Mouse (Mus musculus): ENCODE measurements around the gene Olfr1087.
"Not testable (repeated sequence)": the region's sequence is repeated elsewhere in the genome, so short reads cannot be mapped to it uniquely, and the experiment has no call there.

Gene Olfr1087

DNA sequence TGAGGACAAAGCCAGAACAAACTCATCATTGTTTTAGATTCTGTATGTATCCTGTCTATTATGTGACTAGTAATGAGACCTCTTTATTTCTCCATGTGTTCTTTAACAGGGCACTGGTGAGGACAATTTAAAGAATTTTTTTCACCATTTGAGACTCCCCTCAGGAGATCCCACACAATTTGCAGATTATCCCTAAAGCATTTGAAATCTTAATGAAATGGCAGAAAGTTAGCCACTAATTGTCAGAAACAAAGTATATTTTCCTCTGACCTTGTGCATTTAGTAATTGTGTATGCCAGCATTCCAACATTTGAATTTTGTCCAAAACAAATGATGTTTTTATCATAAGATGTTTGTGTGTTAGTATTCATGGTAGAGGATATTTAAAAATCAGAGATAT, at the start of gene Olfr1087:
Gene Olfr1087 (minus strand): TSS at position 101 of the 400 bp plus-strand sequence.
- DNase-seq (ENCODE audit: low spot score) = no peak

DNA sequence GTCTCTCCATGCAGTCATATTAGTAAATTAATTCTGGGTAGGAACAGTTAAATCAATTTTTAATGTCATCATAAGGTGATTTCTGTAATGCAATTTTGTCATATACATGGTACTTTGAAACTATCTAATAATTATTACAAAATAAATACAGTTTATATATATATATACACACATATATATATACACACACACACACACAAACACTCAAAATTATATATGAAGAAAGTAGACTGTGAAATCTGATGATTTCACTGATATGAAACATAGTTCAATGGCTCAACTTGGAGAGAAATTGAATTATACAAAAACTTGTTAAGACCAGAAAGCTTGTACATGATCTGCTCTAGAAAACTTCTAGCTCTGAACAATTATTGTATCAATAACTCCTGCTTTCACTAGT, 35.4 kb upstream of the Olfr1087 start, which contains the start of gene Olfr1089:
Gene Olfr1089 (minus strand): TSS at position 101 of the 400 bp plus-strand sequence.
- DNase-seq (ENCODE audit: low spot score) = no peak

DNA sequence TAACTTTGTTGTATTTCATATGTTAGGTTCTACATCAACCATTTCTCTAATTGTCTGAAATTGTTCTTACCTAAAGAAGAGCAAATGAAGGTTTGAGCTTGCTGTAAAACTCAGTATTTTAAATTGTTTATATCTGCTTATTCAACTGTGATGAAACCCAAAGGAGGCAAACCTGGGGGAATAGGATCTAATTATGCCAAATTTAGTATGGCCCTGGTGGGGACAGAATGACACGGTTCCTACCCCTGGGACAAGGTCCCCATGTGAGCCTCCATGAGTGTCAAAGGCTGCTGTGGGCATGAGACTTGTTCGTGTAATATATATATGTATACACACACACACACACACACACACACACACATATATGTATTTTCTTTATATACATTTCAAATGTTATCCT, 18.2 kb downstream of the Olfr1087 start, which contains the start of gene Olfr1086:
Gene Olfr1086 (minus strand): TSS at position 101 of the 400 bp plus-strand sequence.
- DNase-seq (ENCODE audit: low spot score) = no peak

DNA sequence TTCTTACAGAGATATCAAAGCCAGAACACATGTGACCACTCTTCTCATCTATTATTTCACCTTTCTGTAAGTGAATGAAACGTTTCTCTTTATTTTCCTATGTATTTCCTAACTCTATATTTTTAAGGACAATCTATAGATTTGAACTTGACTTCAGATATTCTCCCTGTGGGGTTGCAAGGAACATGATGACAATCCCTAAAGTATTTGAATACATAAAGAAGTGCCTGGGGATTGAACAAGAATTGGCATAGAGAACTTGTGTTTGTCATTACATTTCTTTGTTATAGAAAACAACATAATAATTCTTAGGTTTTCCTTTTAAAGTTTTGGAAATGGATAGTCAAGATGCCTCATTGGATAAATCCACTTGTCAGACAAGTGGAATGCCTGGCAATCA, 36.3 kb downstream of the Olfr1087 start, which contains the start of gene Olfr1085:
Gene Olfr1085 (minus strand): TSS at position 101 of the 400 bp plus-strand sequence.
- DNase-seq (ENCODE audit: low spot score) = no peak

DNA sequence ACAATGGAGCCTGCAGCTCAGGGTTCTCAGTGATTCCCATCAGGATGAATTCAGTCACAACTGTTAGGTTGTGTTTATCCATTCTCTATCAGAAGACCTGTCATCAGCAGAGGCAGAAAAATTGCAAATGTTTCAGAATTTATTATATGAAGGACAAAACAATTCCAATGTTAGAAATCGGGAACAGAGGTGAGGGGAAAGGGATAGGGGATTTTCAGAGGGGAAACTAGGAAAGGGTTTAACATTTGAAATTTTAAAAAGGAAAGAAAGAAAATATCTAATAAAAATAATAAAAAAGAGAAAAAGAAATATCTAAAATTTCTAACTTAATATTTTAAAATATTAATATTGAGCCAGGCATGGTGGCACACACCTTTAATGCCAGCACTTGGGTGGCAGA, 58.6 kb downstream of the Olfr1087 start, which contains the start of gene Olfr1084:
Gene Olfr1084 (minus strand): TSS at position 101 of the 400 bp plus-strand sequence.
- DNase-seq (ENCODE audit: low spot score) = not testable (repeated sequence)
